Mouse (Mus musculus) kidney, embryonic 15.5 days (tissue): Measurements from ENCODE around the gene Fmn2. TPM values are rescaled to one million over a fixed set of nuclear protein-coding genes. Genes with fewer than 3 reads are reported as not detected.
A peak's percentile ranks its signal among the peaks of the same experiment; 100 is the strongest.

Source experiments
- ATAC-seq: fragments of 200-750 bp; cut with Nextera tagmentation; replicated peaks from 2 replicates; pipeline ENCODE4 v1.8.0; 2017; ENCODE audit warnings: moderate TSS enrichment; ENCODE audit not compliant: low FRiP score
- H3K27ac ChIP-seq: fragments of 300-500 bp; sonication (generic); 2 replicates; pipeline ENCODE4 v1.5.1; 2015; ENCODE audit warnings: mild to moderate bottlenecking, inconsistent platforms
- H3K27me3 ChIP-seq: fragments of 300-500 bp; sonication (generic); 2 replicates; pipeline ENCODE4 v1.6.1; 2015; ENCODE audit warnings: inconsistent platforms
- H3K36me3 ChIP-seq: fragments of 300-500 bp; sonication (generic); 2 replicates; pipeline ENCODE4 v1.6.1; 2015; ENCODE audit warnings: inconsistent platforms
- H3K4me1 ChIP-seq: fragments of 300-500 bp; sonication (generic); 2 replicates; pipeline ENCODE4 v1.6.1; 2015; ENCODE audit warnings: inconsistent platforms
- H3K4me2 ChIP-seq: fragments of 300-500 bp; sonication (generic); 2 replicates; pipeline ENCODE4 v1.6.1; 2015; ENCODE audit warnings: moderate library complexity, mild to moderate bottlenecking, inconsistent platforms
- H3K4me3 ChIP-seq: fragments of 300-500 bp; sonication (generic); replicated peaks from 2 replicates; pipeline ENCODE4 v1.5.1; 2015; ENCODE audit warnings: mild to moderate bottlenecking, inconsistent platforms
- H3K9ac ChIP-seq: fragments of 300-500 bp; sonication (generic); 2 replicates; pipeline ENCODE4 v1.6.1; 2015; ENCODE audit warnings: mild to moderate bottlenecking, inconsistent platforms
- H3K9me3 ChIP-seq: fragments of 300-500 bp; sonication (generic); replicated peaks from 2 replicates; pipeline ENCODE4 v1.6.1; 2016; ENCODE audit warnings: inconsistent platforms
- WGBS: fragments of 180-500 bp; shearing (Covaris S2); methylation state at CpG from one replicate; pipeline ENCODE4 v1.1.7; 2015; ENCODE audit warnings: mixed read lengths; 5-methylcytosine and 5-hydroxymethylcytosine counted together
- polyA plus RNA-seq: library from polyadenylated mRNA; unstranded; fragments of >200 nt; fragmentation: Nextera tagmentation; extraction: Ambion mirVana; gene quantifications from 2 replicates; pipeline ENCODE4 v1.2.1, GENCODE M21; 2015

Fmn2 gene
- polyA plus RNA-seq, 1 experiment from 2014 or later: 0.95 TPM

DNA sequence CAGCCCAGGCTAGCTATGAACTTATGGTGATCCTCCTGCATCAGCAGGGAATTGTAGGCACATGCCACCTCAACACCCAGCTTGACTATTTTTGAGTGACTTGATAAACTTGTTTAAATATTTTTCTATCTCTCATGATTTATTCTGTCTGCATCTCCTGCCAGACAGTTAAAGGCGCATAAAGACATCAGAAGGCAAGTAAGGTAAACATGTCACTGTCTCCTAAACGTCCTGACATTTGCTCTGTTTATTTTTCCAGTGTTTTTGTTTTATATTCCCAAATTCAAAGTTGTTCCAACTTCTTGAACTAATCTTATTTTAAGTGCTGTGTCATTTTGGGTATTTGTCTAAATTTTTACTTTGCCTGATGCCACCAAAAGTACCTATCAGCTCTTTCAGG, 264.1 kb downstream of the Fmn2 start:
- Histone ChIP-seq H3K36me3 (no peaks in the 10 kb centered on the region), H3K27ac (no peak overlapping the region), H3K9ac (no peak overlapping the region), H3K4me2 (no peak overlapping the region), H3K27me3 (no peaks in the 10 kb centered on the region), H3K4me1 (no peaks in the 10 kb centered on the region), H3K4me3 (no peak overlapping the region), H3K9me3 (no peaks in the 10 kb centered on the region)
- ATAC-seq: no peak
- 25% methylated on average over 2 of the region's 2 CpGs for WGBS

DNA sequence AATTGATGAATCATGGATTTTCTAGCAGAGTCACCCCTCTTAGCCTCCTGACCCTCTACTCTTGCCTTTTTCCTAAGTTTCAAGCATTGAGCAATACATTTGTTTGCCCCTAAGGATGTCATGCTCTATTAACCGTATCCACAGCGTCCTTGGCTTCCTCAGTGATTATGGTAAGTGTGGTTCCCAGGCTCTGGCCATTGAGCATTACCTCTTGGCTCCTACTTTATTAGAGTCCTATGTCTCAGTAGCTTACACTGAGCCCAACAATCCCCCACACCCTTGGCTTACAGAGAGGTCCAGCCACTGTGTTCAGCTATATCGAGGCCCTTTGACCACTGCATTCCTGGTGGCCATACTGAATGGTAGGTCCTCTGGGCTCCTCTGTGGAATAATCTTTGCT, 265.2 kb downstream of the Fmn2 start:
- Histone ChIP-seq H3K4me3 (no peak overlapping the region), H3K4me1 (no peaks in the 10 kb centered on the region), H3K27ac (no peak overlapping the region), H3K36me3 (no peaks in the 10 kb centered on the region), H3K9me3 (no peaks in the 10 kb centered on the region), H3K4me2 (no peak overlapping the region), H3K9ac (no peak overlapping the region), H3K27me3 (no peaks in the 10 kb centered on the region)
- WGBS: 78% methylated on average over 3 of the region's 3 CpGs
- ATAC-seq: peak; percentile 29; the same call in 1 of the 2 replicates

DNA sequence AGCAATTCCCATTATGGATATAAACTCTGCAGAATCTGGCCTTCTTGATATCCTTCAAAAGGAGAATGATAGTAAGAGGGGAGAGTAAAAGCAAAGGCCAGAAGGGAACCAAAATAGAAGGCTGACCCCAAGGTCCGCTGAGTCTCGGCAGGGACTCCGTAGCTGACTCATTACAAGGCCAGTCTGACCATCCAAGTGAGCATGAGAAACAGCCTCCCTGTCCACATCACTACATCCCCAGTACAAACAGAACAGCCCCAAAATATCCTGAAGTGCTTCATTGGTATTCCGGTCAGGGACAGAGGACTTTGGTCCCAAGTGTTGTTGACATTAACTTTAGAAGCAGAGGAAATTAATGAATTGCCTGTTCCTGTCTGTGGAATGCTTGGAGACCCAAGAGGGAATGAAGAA, 270.3 kb downstream of the Fmn2 start:
- Histone ChIP-seq H3K4me2 (no peak overlapping the region), H3K36me3 (no peaks in the 10 kb centered on the region), H3K4me3 (no peak overlapping the region), H3K4me1 (no peaks in the 10 kb centered on the region), H3K27ac (no peak overlapping the region), H3K27me3 (no peaks in the 10 kb centered on the region), H3K9ac (no peak overlapping the region), H3K9me3 (no peaks in the 10 kb centered on the region)
- peak; percentile 54; the same call in 1 of the 2 replicates for ATAC-seq
- 58% methylated on average over 4 of the region's 4 CpGs for WGBS

DNA sequence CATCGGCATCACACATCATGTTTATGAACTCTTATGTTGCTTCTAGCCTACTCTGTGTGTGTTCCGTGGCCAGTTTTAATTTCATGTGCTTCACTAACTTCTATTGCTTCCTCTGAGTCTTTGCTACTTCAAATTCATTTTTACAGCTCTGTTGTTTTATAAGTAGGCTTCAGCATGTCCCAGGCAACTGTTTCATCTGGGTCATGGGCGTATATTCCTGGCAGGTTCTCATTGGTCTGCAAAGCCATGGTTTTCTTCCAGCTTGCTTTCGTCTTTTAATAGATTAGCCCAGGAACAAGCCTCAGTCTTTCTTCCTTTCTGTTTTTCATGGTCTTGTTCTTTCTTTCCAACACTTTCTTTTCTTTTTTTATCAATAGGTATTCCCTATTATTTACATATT, 279.4 kb downstream of the Fmn2 start:
- Histone ChIP-seq H3K9ac (no peak overlapping the region), H3K4me1 (no peaks in the 10 kb centered on the region), H3K9me3 (no peaks in the 10 kb centered on the region), H3K27ac (no peak overlapping the region), H3K36me3 (no peaks in the 10 kb centered on the region), H3K4me2 (no peak overlapping the region), H3K4me3 (no peak overlapping the region), H3K27me3 (no peaks in the 10 kb centered on the region)
- no peak for ATAC-seq
- WGBS: 90% methylated on average over 4 of the region's 4 CpGs

- H3K36me3 ChIP-seq: no peaks in the 10 kb centered on the region
- WGBS: 88% methylated on average over 2 of the region's 2 CpGs
- H3K4me3 ChIP-seq: no peak overlapping the region
Observed at GRCm38 (mm10) chr1:174788617-174789016, 287.0 kb downstream of the Fmn2 start.

GRCm38 (mm10) chr1:174811846-174812245, 310.2 kb downstream of the Fmn2 start:
- no peak for ATAC-seq
- Histone ChIP-seq H3K9me3 (no peaks in the 10 kb centered on the region), H3K4me2 (no peak overlapping the region), H3K4me1 (no peaks in the 10 kb centered on the region), H3K27ac (no peak overlapping the region), H3K27me3 (no peaks in the 10 kb centered on the region), H3K36me3 (no peaks in the 10 kb centered on the region), H3K9ac (no peak overlapping the region), H3K4me3 (no peak overlapping the region)
- 84% methylated on average over 4 of the region's 4 CpGs for WGBS

More at GRCm38 (mm10) chr1:174788617-174789016, 287.0 kb downstream of the Fmn2 start:
- Histone ChIP-seq H3K9ac (no peak overlapping the region), H3K4me2 (no peak overlapping the region), H3K9me3 (no peaks in the 10 kb centered on the region), H3K4me1 (no peaks in the 10 kb centered on the region), H3K27me3 (no peaks in the 10 kb centered on the region), H3K27ac (no peak overlapping the region)
- no peak for ATAC-seq

GRCm38 (mm10) chr1:174826562-174826961, 324.9 kb downstream of the Fmn2 start:
- H3K27me3 ChIP-seq: no peaks in the 10 kb centered on the region
- 37% methylated on average over 8 of the region's 8 CpGs for WGBS
- ATAC-seq: no peak

GRCm38 (mm10) chr1:174836861-174837260, 335.2 kb downstream of the Fmn2 start:
- no peak overlapping the region for H3K4me3 ChIP-seq
- no peaks in the 10 kb centered on the region for H3K4me1 ChIP-seq
- no peak overlapping the region for H3K27ac ChIP-seq
- H3K9me3 ChIP-seq: no peaks in the 10 kb centered on the region
- no peak overlapping the region for H3K4me2 ChIP-seq
- no peak for ATAC-seq
- no peaks in the 10 kb centered on the region for H3K27me3 ChIP-seq
- no peaks in the 10 kb centered on the region for H3K36me3 ChIP-seq
- no peak overlapping the region for H3K9ac ChIP-seq
- 94% methylated on average over 23 of the region's 23 CpGs for WGBS

More at GRCm38 (mm10) chr1:174826562-174826961, 324.9 kb downstream of the Fmn2 start:
- Histone ChIP-seq H3K27ac (no peak overlapping the region), H3K36me3 (no peaks in the 10 kb centered on the region), H3K4me1 (no peaks in the 10 kb centered on the region), H3K9me3 (no peaks in the 10 kb centered on the region), H3K9ac (no peak overlapping the region), H3K4me2 (no peak overlapping the region), H3K4me3 (no peak overlapping the region)

DNA sequence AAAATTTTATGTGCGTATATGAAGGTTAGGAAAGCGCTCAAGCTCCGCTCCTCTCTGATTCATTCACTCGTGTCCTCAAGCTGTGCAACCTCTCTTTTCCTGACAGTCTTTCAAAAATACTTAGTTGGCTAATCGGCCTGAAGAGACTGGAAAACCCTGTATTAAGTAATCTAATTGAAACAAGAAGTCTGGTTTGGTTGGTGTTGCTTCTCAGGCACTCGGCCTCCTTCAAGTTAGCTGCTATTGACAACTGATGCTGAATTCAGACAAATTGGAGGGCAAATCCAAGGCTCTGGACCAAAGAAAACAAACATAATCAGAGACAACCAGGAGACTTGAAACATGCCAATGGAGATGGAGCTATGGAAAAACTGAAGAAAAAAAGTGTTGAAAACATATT, 343.2 kb downstream of the Fmn2 start:
- ATAC-seq: no peak
- 81% methylated on average over 6 of the region's 6 CpGs for WGBS

GRCm38 (mm10) chr1:174856188-174856587, 354.6 kb downstream of the Fmn2 start:
- H3K9me3 ChIP-seq: no peaks in the 10 kb centered on the region
- H3K27me3 ChIP-seq: no peaks in the 10 kb centered on the region
- no peak for ATAC-seq
- no peak overlapping the region for H3K4me2 ChIP-seq
- H3K36me3 ChIP-seq: no peaks in the 10 kb centered on the region
- H3K27ac ChIP-seq: no peak overlapping the region
- no peak overlapping the region for H3K4me3 ChIP-seq
- H3K9ac ChIP-seq: no peak overlapping the region
- WGBS: 69% methylated on average over 2 of the region's 2 CpGs
- peaks cover 12% of the 10 kb centered on the region; the same call in 1 of the 2 replicates for H3K4me1 ChIP-seq

More for the DNA sequence above, 343.2 kb downstream of the Fmn2 start:
- Histone ChIP-seq H3K9me3 (no peaks in the 10 kb centered on the region), H3K4me1 (no peaks in the 10 kb centered on the region), H3K4me3 (no peak overlapping the region), H3K4me2 (no peak overlapping the region), H3K27ac (no peak overlapping the region), H3K27me3 (no peaks in the 10 kb centered on the region), H3K9ac (no peak overlapping the region), H3K36me3 (no peaks in the 10 kb centered on the region)

GRCm38 (mm10) chr1:174860407-174861118, 358.9 kb downstream of the Fmn2 start:
- no peak overlapping the region for H3K4me2 ChIP-seq
- peaks cover 12% of the 10 kb centered on the region; the same call in 1 of the 2 replicates for H3K4me1 ChIP-seq
- H3K27me3 ChIP-seq: no peaks in the 10 kb centered on the region
- no peaks in the 10 kb centered on the region for H3K9me3 ChIP-seq
- H3K36me3 ChIP-seq: no peaks in the 10 kb centered on the region
- no peak overlapping the region for H3K9ac ChIP-seq
- H3K4me3 ChIP-seq: no peak overlapping the region
- peak; percentile 99 for ATAC-seq
- WGBS: 51% methylated on average over 10 of the region's 10 CpGs
- H3K27ac ChIP-seq: no peak overlapping the region
